Mouse (Mus musculus) kidney, adult 11 months (tissue): ENCODE measurements around the gene Mta1.

Experiments
- DNase-seq: peaks from one replicate; pipeline ENCODE4 v3.0.0; 2022

Mta1 gene

DNA sequence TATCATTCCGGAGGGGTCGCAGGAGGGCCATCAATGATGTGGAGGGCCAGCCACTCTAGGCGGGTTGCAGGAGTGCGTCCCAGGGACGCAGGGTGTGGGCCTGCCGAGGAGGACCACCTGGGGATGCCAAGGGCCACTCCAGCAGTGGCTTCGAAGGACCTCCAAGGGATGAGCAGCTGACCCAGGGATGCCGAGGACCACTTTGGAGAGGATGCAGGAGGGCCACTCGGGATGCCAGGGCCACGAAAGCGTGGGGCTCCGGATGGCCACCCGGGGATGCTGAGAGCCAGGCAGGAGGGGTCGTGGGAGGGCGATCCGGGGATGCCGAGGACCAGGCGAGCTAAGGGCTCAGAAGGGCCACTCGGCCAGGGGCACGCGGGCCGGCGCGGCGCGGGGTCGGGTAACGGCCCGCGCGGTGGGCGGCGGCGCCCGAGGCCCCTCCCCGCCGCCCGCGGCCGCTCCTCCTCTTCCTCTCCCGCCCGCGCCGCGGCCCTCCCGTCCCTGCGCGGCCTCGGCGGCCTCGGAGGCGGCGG is at the start of gene Mta1:
Gene Mta1, plus strand, starts transcription at position 530 of the 533 bp plus-strand sequence.
- DNase-seq = no peak

GRCm38 (mm10) chr12:113049836-113050235 is 48.2 kb upstream of the Mta1 start:
- DNase-seq = no peak

DNA sequence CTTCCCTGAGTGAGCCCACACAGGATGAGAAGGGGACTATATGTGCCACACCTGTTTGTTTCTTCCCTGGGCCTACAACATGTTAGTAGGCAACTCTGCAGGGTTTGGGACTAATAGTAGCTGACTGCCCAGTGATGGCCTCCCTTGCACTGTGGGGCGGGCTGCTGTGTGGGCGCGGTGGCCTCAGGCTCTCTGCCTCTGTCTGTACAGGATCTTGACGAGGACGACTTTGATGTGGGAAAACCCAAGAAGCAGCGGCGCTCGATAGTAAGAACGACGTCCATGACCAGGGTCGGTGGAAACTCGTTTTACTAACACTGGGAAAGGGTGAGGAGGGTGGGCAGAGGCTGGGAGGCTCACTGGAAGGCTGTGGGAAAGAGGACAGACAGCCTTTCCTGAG is 47.4 kb upstream of the Mta1 start:
- no peak for DNase-seq

GRCm38 (mm10) chr12:113051628-113052403 is 46.3 kb upstream of the Mta1 start:
- peak; percentile 26 for DNase-seq

DNA sequence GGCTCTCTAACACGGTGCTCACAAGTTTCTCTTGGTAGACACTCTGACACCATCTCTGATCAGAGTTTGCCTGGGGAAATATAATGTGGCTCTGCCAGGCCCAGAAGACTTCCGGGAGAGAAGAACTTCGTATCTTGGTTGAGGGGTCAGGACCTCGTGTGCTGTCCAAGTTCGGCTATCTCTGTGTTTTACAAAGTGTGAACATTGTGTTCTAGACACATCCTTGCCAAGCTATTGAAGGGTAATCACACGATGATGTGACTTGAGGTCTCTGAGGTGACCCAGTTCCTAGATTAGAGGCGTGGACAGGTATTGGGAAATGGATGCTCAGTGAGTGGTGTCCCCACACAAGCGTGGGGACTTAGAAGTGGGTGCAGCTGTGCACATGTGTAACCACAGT is 42.0 kb upstream of the Mta1 start:
- no peak for DNase-seq

GRCm38 (mm10) chr12:113060178-113060577 is 37.9 kb upstream of the Mta1 start:
- DNase-seq = no peak

DNA sequence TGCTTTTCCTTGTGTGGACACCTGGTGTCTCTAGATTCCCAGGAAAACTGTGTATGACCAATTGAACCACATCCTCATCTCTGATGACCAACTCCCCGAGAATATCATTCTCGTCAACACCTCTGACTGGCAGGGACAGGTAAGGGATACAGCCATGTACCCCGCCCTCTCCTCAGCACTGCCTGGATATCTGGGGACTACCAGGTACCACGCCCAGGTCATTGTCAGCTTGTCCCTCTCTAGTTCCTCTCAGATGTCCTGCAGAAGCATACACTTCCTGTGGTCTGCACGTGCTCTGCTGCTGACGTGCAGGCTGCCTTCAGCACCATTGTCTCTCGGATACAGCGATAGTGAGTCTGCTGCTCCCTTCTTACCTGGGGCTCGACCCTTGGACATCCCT is 36.5 kb upstream of the Mta1 start:
- DNase-seq = no peak

DNA sequence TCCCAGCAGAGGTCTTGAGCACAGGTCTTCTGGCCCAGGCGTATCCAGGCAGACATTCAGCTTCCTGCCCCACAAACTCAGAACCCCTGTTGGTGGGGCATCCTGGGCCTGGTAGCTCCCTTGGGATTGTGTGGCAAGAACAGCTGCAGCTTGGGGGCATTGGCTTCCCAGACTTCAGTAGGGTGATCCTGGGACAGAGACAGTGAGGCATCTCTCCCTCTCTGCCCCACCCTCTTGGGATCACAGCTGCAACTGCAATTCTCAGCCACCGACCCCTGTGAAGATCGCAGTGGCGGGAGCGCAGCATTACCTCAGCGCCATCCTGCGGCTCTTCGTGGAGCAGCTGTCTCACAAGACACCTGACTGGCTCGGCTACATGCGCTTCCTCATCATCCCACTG is 35.9 kb upstream of the Mta1 start:
- no peak for DNase-seq

GRCm38 (mm10) chr12:113063700-113064099 is 34.4 kb upstream of the Mta1 start:
- DNase-seq = no peak

GRCm38 (mm10) chr12:113068002-113068401 is 30.1 kb upstream of the Mta1 start:
- DNase-seq = no peak

DNA sequence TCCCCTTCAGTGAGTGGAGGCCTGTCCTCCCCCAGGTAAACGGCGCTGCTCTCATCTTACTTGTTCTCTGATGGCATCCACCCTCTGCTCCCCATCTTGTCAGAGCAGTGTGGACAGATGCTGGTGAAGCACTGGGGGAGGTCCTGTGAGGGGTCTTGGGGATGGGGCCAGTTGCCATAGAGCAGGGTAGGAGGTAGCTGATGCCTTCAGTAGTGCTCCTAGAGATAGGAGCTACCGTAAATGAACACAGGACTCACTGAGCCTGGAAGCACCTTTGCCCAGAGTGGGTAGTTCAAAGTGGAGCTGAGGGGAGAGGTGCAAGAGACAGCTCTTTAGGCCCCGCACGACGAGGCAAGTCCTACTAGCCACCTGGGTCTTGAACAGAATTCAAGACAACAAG is 28.7 kb upstream of the Mta1 start:
- no peak for DNase-seq

DNA sequence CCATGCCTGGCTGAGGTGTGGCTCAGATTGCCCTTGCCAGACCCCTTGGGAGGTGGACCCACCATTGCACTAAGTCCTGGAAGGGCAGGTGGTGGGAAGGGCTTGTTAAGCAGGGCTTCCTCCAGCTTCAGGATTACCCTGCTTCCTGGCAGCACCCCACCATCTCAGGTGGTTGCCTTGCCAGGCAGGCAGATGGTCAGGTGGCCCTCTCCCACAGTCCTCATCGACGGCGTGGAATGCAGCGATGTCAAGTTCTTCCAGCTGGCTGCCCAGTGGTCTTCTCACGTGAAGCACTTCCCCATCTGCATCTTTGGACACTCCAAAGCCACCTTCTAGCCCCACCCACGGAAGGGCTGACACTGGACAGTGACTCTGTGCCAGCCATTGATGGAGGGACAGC is 26.8 kb upstream of the Mta1 start:
- no peak for DNase-seq

- DNase-seq = no peak
These were observed 26.3 kb upstream of the Mta1 start for GRCm38 (mm10) chr12:113071827-113072226.

GRCm38 (mm10) chr12:113073420-113074328 is 24.4 kb upstream of the Mta1 start:
- no peak for DNase-seq

- DNase-seq = peak; percentile 88
These were observed 23.6 kb upstream of the Mta1 start, which contains the start of gene Tex22 for GRCm38 (mm10) chr12:113074329-113075062. Gene Tex22, plus strand, starts transcription at chr12:113074502.

- DNase-seq = peak; percentile 87
These were observed 23.0 kb upstream of the Mta1 start for GRCm38 (mm10) chr12:113075063-113075454.

- no peak for DNase-seq
These were observed 22.6 kb upstream of the Mta1 start for GRCm38 (mm10) chr12:113075486-113075885.

- DNase-seq = no peak
These were observed 10.8 kb upstream of the Mta1 start for GRCm38 (mm10) chr12:113087276-113087675.

DNA sequence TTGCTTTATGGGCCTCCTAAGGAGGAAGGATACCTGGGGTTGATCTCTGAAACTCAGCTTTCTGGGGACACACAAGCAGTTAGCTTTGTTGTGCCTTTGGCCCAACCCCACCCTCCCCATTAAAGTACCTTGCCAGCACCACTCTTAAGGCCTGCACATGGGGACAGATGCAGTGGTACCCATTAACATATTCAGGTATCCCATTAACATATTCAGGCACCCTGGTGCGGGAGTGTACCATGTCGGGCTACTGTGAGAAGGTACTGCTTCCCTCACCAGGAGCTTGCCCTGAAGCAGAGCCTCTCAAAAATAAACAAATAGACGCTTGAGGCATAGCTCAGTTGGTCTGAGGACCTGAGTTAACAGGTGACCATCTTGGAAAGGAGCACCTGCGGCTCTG is 10.1 kb upstream of the Mta1 start:
- no peak for DNase-seq

DNA sequence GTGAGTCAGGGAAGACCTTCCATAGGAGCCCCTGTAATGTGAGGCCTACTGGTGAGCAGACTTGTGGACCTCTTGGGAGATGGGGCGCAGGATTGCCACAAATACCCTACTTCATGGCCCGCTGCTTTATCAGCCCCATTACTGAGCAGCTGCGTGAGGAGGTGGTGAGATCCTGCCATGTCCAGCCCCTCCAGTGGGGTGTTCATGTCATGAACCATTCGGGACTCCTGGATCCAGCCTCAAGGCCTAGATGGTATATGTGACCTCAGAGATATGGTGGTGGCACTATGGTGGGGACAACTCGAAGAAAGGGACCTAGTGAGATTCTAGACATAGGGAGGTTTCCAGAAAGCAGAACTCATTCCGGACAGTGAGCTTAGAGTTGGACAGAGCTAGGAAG is 9.0 kb upstream of the Mta1 start:
- DNase-seq = no peak

- peak; percentile 53 for DNase-seq
These were observed 8.0 kb upstream of the Mta1 start for GRCm38 (mm10) chr12:113090053-113090452.

DNA sequence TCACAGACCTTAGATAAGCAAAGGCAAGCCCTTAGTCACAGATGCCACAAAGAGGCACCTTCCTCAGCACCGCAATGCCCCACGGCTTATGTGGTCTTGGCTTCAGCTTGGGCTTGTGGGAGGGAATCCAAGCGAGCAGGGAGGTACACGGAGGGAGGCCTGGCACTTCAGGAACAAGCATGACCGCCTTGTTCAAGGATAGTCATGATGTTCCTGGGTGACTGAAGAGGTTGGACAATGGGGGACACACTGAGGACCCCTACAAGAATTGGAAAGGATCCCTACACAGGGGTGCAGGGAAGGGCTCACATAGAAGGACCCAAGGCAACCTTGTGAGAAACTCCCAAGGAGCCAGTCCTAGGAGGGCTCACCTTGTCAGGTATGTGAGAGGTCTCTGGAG is 1.0 kb upstream of the Mta1 start:
- DNase-seq = no peak

GRCm38 (mm10) chr12:113098530-113099151 is 563 bp downstream of the Mta1 start:
- no peak for DNase-seq
